Mouse (Mus musculus) lung, adult 2 months (tissue): ENCODE data around the gene Nadsyn1. TPM values are rescaled to one million over a fixed set of nuclear protein-coding genes. Genes with fewer than 3 reads are reported as not detected.
A peak's percentile ranks its signal among the peaks of the same experiment; 100 is the strongest.

Experiments
- DNase-seq: peaks from one replicate; pipeline ENCODE4 v3.0.0; 2022
- H3K4me1 ChIP-seq: fragments of 200-500 bp; 2 replicates; pipeline ENCODE4 v1.6.1; 2011; ENCODE audit warnings: low read length; ENCODE audit not compliant: control insufficient read depth, insufficient read depth
- H3K4me3 ChIP-seq: fragments of 200-500 bp; replicated peaks from 2 replicates; pipeline ENCODE3; 2011; ENCODE audit warnings: low read depth, mild to moderate bottlenecking, control low read depth, low read length; ENCODE audit errors: extremely low read depth
- CTCF ChIP-seq: fragments of 200-500 bp; IDR thresholded peaks from 2 replicates; pipeline ENCODE4 v1.5.1; 2011; ENCODE audit warnings: mild to moderate bottlenecking, low read length, control low read depth; ENCODE audit not compliant: insufficient read depth
- POLR2A ChIP-seq: fragments of 200-500 bp; IDR thresholded peaks from 2 replicates; pipeline ENCODE4 v1.6.1; 2011; ENCODE audit warnings: low read depth, mild to moderate bottlenecking, control low read depth, low read length, borderline replicate concordance; ENCODE audit errors: extremely low read depth
- WGBS: fragments of 180-500 bp; shearing (Covaris S2); methylation state at CpG from one replicate; pipeline ENCODE4 v1.1.7; 2018; 5-methylcytosine and 5-hydroxymethylcytosine counted together
- polyA plus RNA-seq: library from polyadenylated mRNA; depleted of rRNA; stranded (reverse); fragments of >200 nt; gene quantifications from 2 replicates; pipeline ENCODE4 v1.2.3, GENCODE M21; 2012

Gene Nadsyn1
- polyA plus RNA-seq, 1 experiment: 10.7 TPM

DNA sequence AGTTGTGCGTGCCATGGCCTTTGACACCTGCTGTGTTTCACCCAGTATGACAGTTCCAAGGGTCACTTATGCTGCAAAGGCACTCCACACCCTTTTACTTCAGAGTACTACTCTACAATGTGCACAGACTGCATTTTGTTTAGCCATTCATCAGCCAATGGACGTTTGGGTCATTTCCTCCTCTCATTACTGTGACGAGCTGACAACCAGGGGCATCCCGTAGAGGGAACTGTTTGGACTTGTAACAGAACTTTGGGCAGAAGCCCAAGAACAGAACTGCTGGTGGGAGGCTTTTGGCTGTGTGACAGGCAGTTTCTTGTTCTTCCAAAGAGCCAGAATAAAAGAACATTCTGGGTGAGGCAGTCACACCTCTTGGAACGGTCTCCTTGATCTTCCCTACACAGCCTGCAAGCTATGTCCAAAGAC lies 17.4 kb downstream of the Nadsyn1 start:
- Histone ChIP-seq H3K4me3 (no peak overlapping the region), H3K4me1 (no peaks in the 10 kb centered on the region; the same call in 1 of the 2 replicates)
- no peak for DNase-seq
- WGBS: 35% methylated on average over 5 of the region's 5 CpGs
- no peak for TF ChIP-seq POLR2A
- TF ChIP-seq CTCF: no peak

GRCm38 (mm10) chr7:143801195-143802065 lies 21.2 kb downstream of the Nadsyn1 start:
- no peak for DNase-seq
- Histone ChIP-seq H3K4me3 (no peak overlapping the region), H3K4me1 (no peaks in the 10 kb centered on the region; the same call in 1 of the 2 replicates)
- 83% methylated on average over 8 of the region's 8 CpGs for WGBS
- TF ChIP-seq POLR2A (no peak), CTCF (no peak)

DNA sequence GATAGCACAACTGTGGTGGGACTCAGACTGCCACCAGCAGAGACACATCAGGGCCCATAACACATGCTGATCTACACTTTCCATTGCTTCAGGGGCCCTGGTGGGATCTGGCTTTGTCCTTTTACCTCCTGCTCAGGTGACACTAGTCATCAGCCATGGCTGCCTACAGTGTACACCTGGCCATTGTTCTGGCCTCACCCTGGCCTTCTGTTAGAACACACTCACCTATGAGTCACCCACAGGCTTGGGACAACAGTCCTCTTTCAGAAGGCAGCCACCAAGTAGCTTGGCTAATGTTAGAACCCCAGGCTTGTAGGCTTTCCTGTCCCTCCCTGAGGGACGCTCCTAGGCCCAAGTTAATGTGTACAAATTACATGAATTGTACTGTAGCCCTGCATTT lies 21.9 kb downstream of the Nadsyn1 start:
- no peak for TF ChIP-seq POLR2A
- no peak for TF ChIP-seq CTCF
- no peaks in the 10 kb centered on the region; the same call in 1 of the 2 replicates for H3K4me1 ChIP-seq
- no peak overlapping the region for H3K4me3 ChIP-seq
- WGBS: 83% methylated on average over 1 of the region's 1 CpGs
- DNase-seq: no peak

- 95% methylated on average over 4 of the region's 4 CpGs for WGBS
- DNase-seq: no peak
Measured at GRCm38 (mm10) chr7:143798783-143799182, 23.9 kb downstream of the Nadsyn1 start.

DNA sequence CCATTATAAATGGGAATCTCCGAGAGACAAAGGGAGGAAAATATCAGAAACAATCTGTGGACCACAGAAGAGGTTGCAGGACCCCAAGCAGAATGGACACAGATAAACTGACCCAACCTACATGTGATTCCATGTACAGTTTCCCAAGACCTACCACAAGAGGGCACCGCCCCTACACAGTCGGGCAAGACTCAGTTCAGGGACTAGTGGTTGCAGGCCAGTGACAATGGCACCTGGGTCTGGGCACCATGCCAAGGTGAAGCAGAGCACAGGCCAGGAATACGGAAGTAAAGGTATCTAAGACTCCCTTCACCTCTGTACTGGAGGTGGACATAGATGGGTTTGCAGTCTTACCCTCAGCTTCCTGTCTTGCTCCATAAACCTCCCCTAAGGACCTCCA lies 29.5 kb downstream of the Nadsyn1 start:
- TF ChIP-seq CTCF (peak; percentile 49), POLR2A (no peak)
- no peak overlapping the region for H3K4me3 ChIP-seq
- H3K4me1 ChIP-seq: no peaks in the 10 kb centered on the region
- WGBS: 43% methylated on average over 4 of the region's 4 CpGs
- DNase-seq: peak; percentile 39

More at GRCm38 (mm10) chr7:143798783-143799182, 23.9 kb downstream of the Nadsyn1 start:
- Histone ChIP-seq H3K4me1 (no peaks in the 10 kb centered on the region), H3K4me3 (no peak overlapping the region)
- TF ChIP-seq POLR2A: no peak
- no peak for TF ChIP-seq CTCF

GRCm38 (mm10) chr7:143792336-143792985 lies 30.2 kb downstream of the Nadsyn1 start:
- TF ChIP-seq POLR2A: no peak
- TF ChIP-seq CTCF: no peak
- H3K4me3 ChIP-seq: no peak overlapping the region
- H3K4me1 ChIP-seq: no peaks in the 10 kb centered on the region
- no peak for DNase-seq
- 58% methylated on average over 6 of the region's 6 CpGs for WGBS

- 4% methylated on average over 21 of the region's 21 CpGs for WGBS
- peak; percentile 67 for DNase-seq
- peak within 1 kb of the TSS; percentile 59 for H3K4me3 ChIP-seq
- H3K4me1 ChIP-seq: peaks cover 8% of the 10 kb centered on the region; the same call in 1 of the 2 replicates
- TF ChIP-seq POLR2A (no peak), CTCF (no peak)
Measured at GRCm38 (mm10) chr7:143783996-143784829, 38.4 kb downstream of the Nadsyn1 start, which contains the start of gene Mrgpre. Mrgpre (minus strand) TSS chr7:143784500.

- WGBS: 27% methylated on average over 6 of the region's 6 CpGs
- no peak for DNase-seq
- H3K4me1 ChIP-seq: peaks cover 8% of the 10 kb centered on the region; the same call in 1 of the 2 replicates
- peak overlapping the region; percentile 59 for H3K4me3 ChIP-seq
- no peak for TF ChIP-seq CTCF
Measured at GRCm38 (mm10) chr7:143783378-143783995, 39.2 kb downstream of the Nadsyn1 start.

- no peak for DNase-seq
- 46% methylated on average over 2 of the region's 2 CpGs for WGBS
- TF ChIP-seq CTCF (no peak), POLR2A (no peak)
- Histone ChIP-seq H3K4me1 (no peaks in the 10 kb centered on the region), H3K4me3 (no peak overlapping the region)
Measured at GRCm38 (mm10) chr7:143777375-143777774, 45.3 kb downstream of the Nadsyn1 start.
